ENCODE assay signal across 8 mouse cellular contexts in genomic region chr3:36613202-36613907, GRCm38 (mm10). TPM values are rescaled to one million over a fixed set of nuclear protein-coding genes. Genes with fewer than 3 reads are reported as not detected.
A peak's percentile ranks its signal among the peaks of the same experiment; 100 is the strongest.
DNase-seq lines count a peak whose midpoint lies in the region; ATAC-seq and TF ChIP-seq lines count a peak whose summit lies in the region.

Gene Bbs7 (minus strand): TSS chr3:36613477.

- peak; percentile 78 for DNase-seq in adipocyte (ENCODE audit: low spot score)
- DNase-seq in gastrocnemius, adult 8-10 months (ENCODE audit: low spot score in 2 of 2), result peak; percentile 76 to 86
- DNase-seq in hindbrain, postnatal 0 days (ENCODE audit: low spot score), result peak; percentile 99
- peak; percentile 95 for DNase-seq in left cerebral cortex, adult 18-20 months (ENCODE audit: low spot score in 2 of 2)
- DNase-seq in lung, postnatal 4 days, result peak; percentile 93 to 95
- peak; percentile 99 for DNase-seq in retina, postnatal 1 day
- DNase-seq in thymus, postnatal 4 days, result peak; percentile 93

- H3K4me1 ChIP-seq in cortical plate, adult 2 months (ENCODE audit: control insufficient read depth, insufficient read depth, low read length), result no peaks in the 10 kb centered on the region
- no peaks in the 10 kb centered on the region for H3K4me1 ChIP-seq in hindbrain, postnatal 0 days (ENCODE audit: insufficient read depth, low read length)

- H3K27ac ChIP-seq in cortical plate, adult 2 months (ENCODE audit: insufficient read depth, low read length), result peak within 1 kb of the TSS; percentile 66
- peak within 1 kb of the TSS; percentile 82 for H3K27ac ChIP-seq in hindbrain, postnatal 0 days

- peak within 1 kb of the TSS; percentile 68 for H3K4me3 ChIP-seq in cortical plate, adult 2 months (ENCODE audit: insufficient read depth, low read length)
- peak within 1 kb of the TSS; percentile 73 for H3K4me3 ChIP-seq in hindbrain, postnatal 0 days (ENCODE audit: low read length)

- TF ChIP-seq POLR2A in cortical plate, adult 2 months (IDR thresholded peaks at IDR 0.05; ENCODE audit: extremely low read depth, insufficient read depth, low read length), result peak; percentile 82

- 0 out of 2 replicates have a peak, but pooled peaks cover 6% of the 10 kb centered on the region for H3K36me3 ChIP-seq in hindbrain, postnatal 0 days (ENCODE audit: insufficient read depth, low read length)

- no peaks in the 10 kb centered on the region for H3K27me3 ChIP-seq in hindbrain, postnatal 0 days (ENCODE audit: insufficient read depth, low read length)

- 2% methylated on average over 38 of the region's 38 CpGs for WGBS in hindbrain, postnatal 0 days

- H3K9ac ChIP-seq in hindbrain, postnatal 0 days (replicated peaks; ENCODE audit: low read length), result peak within 1 kb of the TSS; percentile 80

- H3K9me3 ChIP-seq in hindbrain, postnatal 0 days (ENCODE audit: low read length), result no peaks in the 10 kb centered on the region

- H3K4me2 ChIP-seq in hindbrain, postnatal 0 days (ENCODE audit: low read depth, low read length), result peak within 1 kb of the TSS; percentile 76

- TF ChIP-seq CTCF in cortical plate, adult 2 months (IDR thresholded peaks at IDR 0.05; ENCODE audit: extremely low read depth, insufficient read depth, low read length), result no peak
- no peak for TF ChIP-seq CTCF in hindbrain, postnatal 0 days (IDR thresholded peaks at IDR 0.05; ENCODE audit: low read depth)

- peak; percentile 100 for ATAC-seq in hindbrain, postnatal 0 days

RNA-seq across cellular contexts. Expression of gene Bbs7, which starts in this region (rescaled TPM):
- 16.4 and 16.8 TPM in 2 replicates for polyA plus RNA-seq in cortical plate, adult 2 months (2012; rRNA removed)
- total RNA-seq in gastrocnemius, adult 8-10 months (2022), result 1 to 10 TPM; 7.3 to 8.4 (median 8.2) TPM
- total RNA-seq in hindbrain, postnatal 0 days (2014; rRNA removed), result 9.2 and 12.1 TPM in 2 replicates
- polyA plus RNA-seq in hindbrain, postnatal 0 days (2015; fragmentation: Nextera tagmentation; extraction: Ambion mirVana), result 14.2 and 17.3 TPM in 2 replicates
- 10 to 100 TPM; 15.7 to 17.6 TPM for total RNA-seq in left cerebral cortex, adult 18-20 months (2021)

Comparison
In these comparisons a context has a peak if more than half of its experiments do, and no peak if none do; other contexts are left out.
1. Peak in every context shown above with its lines: DNase-seq, ATAC-seq, H3K4me3 ChIP-seq and H3K27ac ChIP-seq.